Mouse (Mus musculus) hindbrain, embryonic 15.5 days (tissue): ENCODE measurements around the gene Rbm10. TPM values are rescaled to one million over a fixed set of nuclear protein-coding genes. Genes with fewer than 3 reads are reported as not detected.
A peak's percentile ranks its signal among the peaks of the same experiment; 100 is the strongest.

ENCODE experiments used
- ATAC-seq: fragments of 200-750 bp; cut with Nextera tagmentation; 2 replicates; pipeline ENCODE4 v1.8.0; 2017; ENCODE audit warnings: low read depth, moderate number of reproducible peaks, moderate TSS enrichment; ENCODE audit not compliant: low FRiP score
- H3K27ac ChIP-seq: fragments of 300-500 bp; sonication (generic); replicated peaks from 2 replicates; pipeline ENCODE4 v1.5.1; 2015; ENCODE audit warnings: mild to moderate bottlenecking, inconsistent platforms
- H3K27me3 ChIP-seq: fragments of 300-500 bp; sonication (generic); 2 replicates; pipeline ENCODE4 v1.6.1; 2015; ENCODE audit warnings: control low read depth, inconsistent platforms
- H3K36me3 ChIP-seq: fragments of 300-500 bp; sonication (generic); 2 replicates; pipeline ENCODE4 v1.6.1; 2015; ENCODE audit warnings: control low read depth, inconsistent platforms
- H3K4me1 ChIP-seq: fragments of 300-500 bp; sonication (generic); replicated peaks from 2 replicates; pipeline ENCODE4 v1.6.1; 2015; ENCODE audit warnings: control low read depth, inconsistent platforms
- H3K4me2 ChIP-seq: fragments of 300-500 bp; sonication (generic); 2 replicates; pipeline ENCODE4 v1.6.1; 2015; ENCODE audit warnings: moderate library complexity, mild to moderate bottlenecking, inconsistent platforms
- H3K4me3 ChIP-seq: fragments of 300-500 bp; sonication (generic); 2 replicates; pipeline ENCODE4 v1.5.1; 2015; ENCODE audit warnings: mild to moderate bottlenecking, inconsistent platforms
- H3K9ac ChIP-seq: fragments of 300-500 bp; sonication (generic); 2 replicates; pipeline ENCODE4 v1.6.1; 2015; ENCODE audit warnings: inconsistent platforms
- H3K9me3 ChIP-seq: fragments of 300-500 bp; sonication (generic); 2 replicates; pipeline ENCODE4 v1.6.1; 2016; ENCODE audit warnings: control low read depth, inconsistent platforms
- WGBS: fragments of 180-500 bp; shearing (Covaris S2); methylation state at CpG from one replicate; pipeline ENCODE4 v1.1.7; 2015; 5-methylcytosine and 5-hydroxymethylcytosine counted together
- polyA plus RNA-seq: library from polyadenylated mRNA; unstranded; fragments of >200 nt; fragmentation: Nextera tagmentation; extraction: Ambion mirVana; gene quantifications from 2 replicates; pipeline ENCODE4 v1.2.1, GENCODE M21; 2015

Rbm10 gene
- polyA plus RNA-seq, 1 experiment from 2014 or later: 57.1 TPM

DNA sequence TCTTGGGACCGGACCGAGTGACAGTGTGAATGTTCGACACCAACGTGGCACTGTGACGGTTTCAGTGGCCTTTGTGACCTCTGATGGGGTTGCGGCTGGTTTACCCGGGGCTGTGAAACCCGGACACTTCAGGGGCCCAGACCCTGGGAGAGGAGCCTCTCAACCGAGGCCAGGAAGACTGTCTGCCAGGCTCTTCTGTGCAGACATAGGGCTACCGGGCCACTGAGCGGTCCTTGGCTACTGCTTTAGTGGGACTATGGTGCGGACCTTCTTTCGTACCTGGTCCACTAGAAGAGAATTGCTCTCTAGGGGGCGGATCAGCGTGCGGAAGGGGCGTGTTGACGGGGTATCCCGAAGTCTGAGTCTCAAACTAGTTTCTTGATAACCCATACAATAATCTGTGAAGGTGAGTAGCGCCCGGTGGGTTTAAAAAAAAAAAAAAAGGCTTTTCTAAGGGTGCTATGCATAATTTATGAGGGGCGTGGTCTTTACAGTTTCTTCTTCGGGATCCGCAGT, 41.6 kb downstream of the Rbm10 start:
- WGBS: 28% methylated on average over 24 of the region's 24 CpGs
- no peak overlapping the region for H3K27ac ChIP-seq

DNA sequence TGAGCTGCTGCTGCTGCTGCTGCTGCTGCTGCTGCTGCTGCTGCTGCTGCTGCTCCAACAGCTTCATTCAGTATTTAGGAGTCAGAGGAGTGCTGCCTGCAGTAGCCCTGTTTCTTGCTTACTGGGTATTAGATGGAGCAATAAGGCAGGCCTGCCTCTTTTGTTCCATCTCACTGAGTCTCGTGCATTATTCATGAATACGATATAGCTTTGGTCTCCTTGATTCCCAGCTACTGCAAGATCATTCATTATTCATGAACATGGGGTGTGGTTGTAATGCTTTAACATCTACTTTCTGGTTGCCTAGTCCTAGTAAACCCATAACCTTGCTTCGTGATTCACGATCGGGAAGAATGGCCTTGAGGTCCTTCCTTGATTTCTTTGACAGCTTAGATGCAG, 45.0 kb downstream of the Rbm10 start:
- H3K27ac ChIP-seq: peak overlapping the region; percentile 72
- H3K4me1 ChIP-seq: peaks cover 30% of the 10 kb centered on the region
- no peaks in the 10 kb centered on the region for H3K9me3 ChIP-seq
- H3K4me3 ChIP-seq: peak overlapping the region; percentile 66
- H3K9ac ChIP-seq: no peak overlapping the region
- H3K27me3 ChIP-seq: no peaks in the 10 kb centered on the region
- H3K36me3 ChIP-seq: no peaks in the 10 kb centered on the region
- ATAC-seq: peak; percentile 48; the same call in 1 of the 2 replicates
- H3K4me2 ChIP-seq: peak overlapping the region; percentile 37
- WGBS: 27% methylated on average over 5 of the region's 5 CpGs

More for the DNA sequence above, 41.6 kb downstream of the Rbm10 start:
- Histone ChIP-seq H3K9ac (peak overlapping the region; percentile 35; the same call in 1 of the 2 replicates), H3K9me3 (no peaks in the 10 kb centered on the region), H3K36me3 (no peaks in the 10 kb centered on the region), H3K4me1 (0 out of 2 replicates have a peak, but pooled peaks cover 4% of the 10 kb centered on the region), H3K4me2 (peak overlapping the region; percentile 76), H3K4me3 (peak overlapping the region; percentile 50), H3K27me3 (no peaks in the 10 kb centered on the region)
- no peak for ATAC-seq

DNA sequence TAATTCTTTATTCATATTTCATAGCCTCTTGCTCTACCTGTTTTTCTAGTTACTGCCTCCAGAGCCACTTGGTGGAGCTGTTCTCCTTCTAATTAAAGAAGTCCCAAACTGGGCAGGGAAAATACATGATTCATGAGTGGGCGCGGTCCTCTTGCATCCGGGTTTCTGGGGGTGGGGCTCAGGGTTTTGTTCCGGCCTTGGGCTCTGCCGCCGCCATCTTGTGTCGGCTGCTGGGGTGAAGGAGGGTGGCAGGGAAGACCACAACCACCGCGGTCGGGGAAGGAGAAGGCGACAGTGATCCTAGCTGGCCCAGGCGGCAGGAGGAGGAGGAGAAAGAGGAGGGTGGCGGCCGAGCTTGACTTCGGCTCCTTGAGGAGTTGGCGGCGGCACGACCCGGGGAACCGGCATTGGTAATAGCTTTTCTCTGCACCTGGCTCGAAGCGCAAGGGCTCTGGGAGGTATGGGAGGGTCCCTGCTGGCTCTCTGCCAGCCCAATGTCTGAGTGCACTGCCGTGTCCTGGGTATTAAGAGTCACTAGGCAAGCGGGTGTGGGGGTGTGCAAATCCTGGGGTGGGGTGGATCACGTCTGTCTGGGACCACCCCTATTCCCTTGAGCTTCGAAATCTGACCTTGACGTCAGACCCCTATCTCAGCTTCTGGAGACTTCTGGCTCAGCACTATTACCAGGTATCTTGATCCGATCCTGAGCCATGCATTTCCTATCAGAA, 45.6 kb downstream of the Rbm10 start:
- peak overlapping the region; percentile 66 for H3K4me3 ChIP-seq
- no peaks in the 10 kb centered on the region for H3K36me3 ChIP-seq
- H3K9me3 ChIP-seq: no peaks in the 10 kb centered on the region
- peak overlapping the region; percentile 52 for H3K4me2 ChIP-seq
- ATAC-seq: peak; percentile 85
- peak overlapping the region; percentile 87 for H3K9ac ChIP-seq
- peak overlapping the region; percentile 92 for H3K27ac ChIP-seq
- 19% methylated on average over 28 of the region's 28 CpGs for WGBS
- H3K27me3 ChIP-seq: no peaks in the 10 kb centered on the region
- peaks cover 30% of the 10 kb centered on the region for H3K4me1 ChIP-seq

DNA sequence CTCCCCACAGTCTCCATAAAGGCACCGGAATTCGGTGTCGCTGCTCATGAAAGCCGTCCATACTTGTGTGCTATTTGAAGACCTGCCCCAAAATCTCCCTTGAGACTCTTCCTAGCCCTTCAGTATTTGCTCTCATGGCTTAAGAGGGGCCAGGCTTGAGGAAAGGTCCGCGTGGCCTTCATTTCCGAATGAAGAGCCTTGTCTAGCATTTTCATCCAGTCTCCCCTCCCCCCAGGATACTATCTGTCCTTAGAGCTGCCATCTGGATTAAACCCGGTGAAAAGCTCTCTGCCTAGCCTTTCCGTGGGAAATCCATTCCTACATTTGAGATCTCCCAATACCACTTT, 46.1 kb downstream of the Rbm10 start:
- Histone ChIP-seq H3K9ac (peak overlapping the region; percentile 87), H3K27ac (peak overlapping the region; percentile 92), H3K27me3 (no peaks in the 10 kb centered on the region), H3K36me3 (peaks cover 1% of the 10 kb centered on the region; the same call in 1 of the 2 replicates), H3K4me1 (peaks cover 30% of the 10 kb centered on the region), H3K4me2 (peak overlapping the region; percentile 52), H3K4me3 (peak overlapping the region; percentile 66), H3K9me3 (no peaks in the 10 kb centered on the region)
- 20% methylated on average over 9 of the region's 9 CpGs for WGBS
- ATAC-seq: no peak; the same call in none of the 2 replicates

DNA sequence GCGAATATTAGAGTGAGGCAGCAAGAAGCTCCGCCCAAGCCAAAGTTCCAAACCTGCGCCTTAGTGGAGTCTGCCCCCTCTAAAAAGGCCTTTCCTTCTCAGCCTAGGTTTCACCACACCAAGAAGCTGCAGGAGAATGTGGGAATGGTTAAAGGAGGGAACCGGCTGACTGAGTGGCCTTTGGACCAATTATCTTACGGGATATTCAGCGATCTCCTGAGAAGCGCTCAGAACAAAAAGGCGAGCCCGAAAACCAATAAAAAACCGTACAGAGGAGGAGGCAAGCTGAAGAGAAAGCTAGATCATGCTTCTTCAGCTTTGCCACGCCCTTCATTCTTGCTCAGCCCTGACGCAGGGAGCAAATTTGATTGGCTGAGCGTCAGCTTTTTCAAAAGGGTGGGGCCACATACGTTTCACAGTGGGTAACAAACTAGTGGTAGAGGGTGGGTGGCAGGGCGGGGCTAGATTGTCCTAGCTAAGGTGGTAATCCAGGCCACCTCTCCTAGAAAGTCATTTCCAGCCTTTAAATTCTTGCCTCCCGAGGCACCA, 70.3 kb downstream of the Rbm10 start, which contains the start of gene Cdk16:
Gene Cdk16 (plus strand): TSS at position 436 of the 549 bp plus-strand sequence.
- Histone ChIP-seq H3K4me3 (peak within 1 kb of the TSS; percentile 72), H3K4me1 (peaks cover 20% of the 10 kb centered on the region), H3K4me2 (peak within 1 kb of the TSS; percentile 67), H3K9me3 (no peaks in the 10 kb centered on the region), H3K36me3 (peaks cover 5% of the 10 kb centered on the region), H3K27me3 (no peaks in the 10 kb centered on the region), H3K9ac (peak within 1 kb of the TSS; percentile 82), H3K27ac (peak within 1 kb of the TSS; percentile 95)
- peak; percentile 94 for ATAC-seq
- 15% methylated on average over 16 of the region's 16 CpGs for WGBS

DNA sequence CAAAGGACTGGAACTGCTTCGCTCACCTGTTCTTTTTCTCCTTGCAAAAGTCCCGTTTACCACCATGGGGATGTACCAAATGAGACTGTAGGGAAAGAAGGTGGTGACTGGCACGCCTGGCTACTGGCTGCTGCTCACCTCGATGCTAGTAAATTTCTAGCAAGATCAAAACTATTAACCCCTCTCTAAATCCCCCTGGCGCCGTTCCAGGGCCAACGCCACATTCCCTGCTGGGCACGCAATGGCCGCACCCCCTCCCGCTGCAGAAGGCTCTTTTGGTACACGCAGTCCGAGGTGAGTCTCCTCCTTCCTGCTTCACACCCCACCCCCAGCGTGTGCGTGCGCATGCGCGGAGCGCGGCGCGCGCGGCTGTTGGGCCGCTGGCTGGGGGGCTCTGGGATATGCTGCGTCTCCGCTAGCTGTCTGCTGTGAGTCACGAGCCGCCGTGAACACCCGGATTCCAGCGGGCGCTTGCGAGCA, 70.8 kb downstream of the Rbm10 start:
- Histone ChIP-seq H3K4me1 (peaks cover 20% of the 10 kb centered on the region), H3K27ac (peak overlapping the region; percentile 95), H3K9ac (peak overlapping the region; percentile 82), H3K4me3 (peak overlapping the region; percentile 72), H3K36me3 (no peaks in the 10 kb centered on the region), H3K9me3 (no peaks in the 10 kb centered on the region), H3K27me3 (no peaks in the 10 kb centered on the region), H3K4me2 (peak overlapping the region; percentile 67)
- WGBS: 27% methylated on average over 33 of the region's 33 CpGs
- ATAC-seq: peak; percentile 93

DNA sequence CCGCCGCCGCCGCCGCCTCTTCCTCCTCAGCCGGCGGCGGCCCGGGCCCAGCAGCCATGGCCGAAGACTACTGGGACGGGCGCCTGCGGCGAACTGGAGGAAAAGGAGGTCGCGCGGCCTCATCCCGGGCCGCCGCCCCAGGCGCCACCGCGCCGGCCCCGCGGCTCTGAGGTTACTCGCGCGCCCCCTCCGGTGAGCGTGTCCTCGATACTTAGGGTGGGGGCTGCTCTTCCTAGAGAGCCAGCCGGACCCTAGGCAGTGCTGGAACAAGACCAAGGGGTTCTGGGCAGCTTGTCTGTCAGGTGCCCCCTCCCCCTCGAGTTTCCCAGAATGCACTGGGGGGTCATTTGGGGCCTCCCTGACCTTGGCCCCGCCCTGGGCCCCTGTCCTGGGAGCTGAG, 71.3 kb downstream of the Rbm10 start:
- peak overlapping the region; percentile 95 for H3K27ac ChIP-seq
- no peaks in the 10 kb centered on the region for H3K9me3 ChIP-seq
- WGBS: 24% methylated on average over 24 of the region's 35 CpGs

DNA sequence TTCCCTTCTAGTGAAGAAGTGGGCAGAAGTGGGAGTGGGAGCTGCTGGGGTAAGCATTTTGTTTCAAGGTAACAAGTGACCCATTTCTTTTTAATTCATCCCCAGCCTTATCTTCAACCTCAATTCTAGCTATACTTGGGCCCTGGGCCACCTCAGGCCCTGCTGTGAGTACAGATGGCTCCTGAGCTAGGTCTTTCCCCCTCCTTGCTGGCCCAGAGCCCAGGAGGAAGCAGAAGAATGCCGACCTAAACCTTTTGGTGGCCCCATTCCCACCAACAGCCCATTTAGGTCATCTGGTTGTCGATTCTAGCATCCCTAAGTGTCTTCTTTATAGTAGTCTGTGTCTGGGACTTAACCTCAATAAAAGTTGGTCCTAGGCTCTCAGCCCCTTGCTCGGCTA, 74.3 kb downstream of the Rbm10 start:
- Histone ChIP-seq H3K4me2 (no peak overlapping the region), H3K4me1 (peaks cover 19% of the 10 kb centered on the region), H3K4me3 (no peak overlapping the region), H3K9me3 (no peaks in the 10 kb centered on the region), H3K36me3 (peaks cover 22% of the 10 kb centered on the region; the same call in 1 of the 2 replicates), H3K27ac (no peak overlapping the region), H3K27me3 (no peaks in the 10 kb centered on the region), H3K9ac (no peak overlapping the region)
- WGBS: 67% methylated on average over 3 of the region's 3 CpGs
- ATAC-seq: no peak

More for the DNA sequence above, 71.3 kb downstream of the Rbm10 start:
- Histone ChIP-seq H3K4me1 (peaks cover 20% of the 10 kb centered on the region), H3K36me3 (no peaks in the 10 kb centered on the region), H3K4me3 (peak overlapping the region; percentile 72), H3K9ac (peak overlapping the region; percentile 82), H3K4me2 (peak overlapping the region; percentile 67), H3K27me3 (no peaks in the 10 kb centered on the region)
- peak; percentile 62 for ATAC-seq

DNA sequence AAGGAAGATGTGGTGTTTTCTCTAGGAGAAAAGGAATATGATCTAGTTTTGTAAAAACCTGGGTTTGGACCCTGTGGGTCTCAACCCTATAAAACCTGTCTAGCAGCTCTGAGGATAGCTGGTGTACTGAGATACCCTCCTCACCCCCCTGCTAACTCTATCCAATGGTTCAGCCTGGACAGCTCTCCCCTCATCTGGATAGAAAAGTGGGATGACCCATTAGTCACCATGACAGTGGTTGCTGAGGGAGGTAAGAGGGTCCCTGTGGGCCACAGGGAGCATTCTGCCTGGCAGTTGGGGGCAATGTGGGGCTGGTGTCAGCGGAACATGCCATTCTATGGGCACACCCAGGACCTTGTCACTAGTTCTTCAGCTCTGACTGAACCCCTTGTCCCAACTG, 75.3 kb downstream of the Rbm10 start:
- H3K4me3 ChIP-seq: no peak overlapping the region
- no peaks in the 10 kb centered on the region for H3K9me3 ChIP-seq
- H3K27me3 ChIP-seq: no peaks in the 10 kb centered on the region
- H3K27ac ChIP-seq: no peak overlapping the region
- H3K36me3 ChIP-seq: peaks cover 28% of the 10 kb centered on the region; the same call in 1 of the 2 replicates
- no peak overlapping the region for H3K4me2 ChIP-seq
- no peak for ATAC-seq
- WGBS: 87% methylated on average over 1 of the region's 1 CpGs
- H3K9ac ChIP-seq: no peak overlapping the region
- peaks cover 13% of the 10 kb centered on the region for H3K4me1 ChIP-seq

DNA sequence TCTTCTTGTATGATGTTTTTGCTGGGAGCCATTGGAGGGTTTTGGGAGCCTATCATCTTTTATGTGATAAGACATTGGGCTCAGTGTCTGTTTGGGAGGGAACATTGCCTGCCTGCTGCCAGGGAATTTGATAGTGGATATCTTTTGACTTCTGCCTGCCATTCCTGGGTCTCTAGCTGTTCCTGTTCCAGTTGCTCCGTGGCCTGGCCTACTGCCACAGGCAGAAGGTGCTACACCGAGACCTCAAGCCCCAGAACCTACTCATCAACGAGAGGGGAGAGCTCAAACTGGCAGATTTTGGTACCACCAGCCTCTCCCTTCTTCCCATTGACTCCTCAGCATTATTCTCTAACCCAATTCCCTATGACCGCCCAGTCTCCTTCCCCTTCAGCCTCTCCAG, 78.5 kb downstream of the Rbm10 start:
- Histone ChIP-seq H3K4me3 (no peak overlapping the region), H3K27me3 (no peaks in the 10 kb centered on the region), H3K36me3 (peaks cover 28% of the 10 kb centered on the region; the same call in 1 of the 2 replicates), H3K4me2 (no peak overlapping the region), H3K9me3 (no peaks in the 10 kb centered on the region), H3K27ac (no peak overlapping the region), H3K9ac (no peak overlapping the region), H3K4me1 (no peaks in the 10 kb centered on the region)
- ATAC-seq: no peak
- WGBS: 87% methylated on average over 4 of the region's 4 CpGs
